Mouse (Mus musculus) bone marrow, adult 2 months (tissue): ENCODE results near the gene Erich3.

ENCODE experiments used
- CTCF ChIP-seq: fragments of 200-500 bp; IDR thresholded peaks from 2 replicates; pipeline ENCODE4 v1.5.1; 2011; ENCODE audit warnings: low read length, control low read depth; ENCODE audit not compliant: control insufficient read depth, insufficient read depth
- POLR2A ChIP-seq: fragments of 200-500 bp; IDR thresholded peaks from 2 replicates; pipeline ENCODE4 v1.6.1; 2011; ENCODE audit warnings: low read depth, mild to moderate bottlenecking, control low read depth, low read length, borderline replicate concordance; ENCODE audit not compliant: control insufficient read depth

DNA sequence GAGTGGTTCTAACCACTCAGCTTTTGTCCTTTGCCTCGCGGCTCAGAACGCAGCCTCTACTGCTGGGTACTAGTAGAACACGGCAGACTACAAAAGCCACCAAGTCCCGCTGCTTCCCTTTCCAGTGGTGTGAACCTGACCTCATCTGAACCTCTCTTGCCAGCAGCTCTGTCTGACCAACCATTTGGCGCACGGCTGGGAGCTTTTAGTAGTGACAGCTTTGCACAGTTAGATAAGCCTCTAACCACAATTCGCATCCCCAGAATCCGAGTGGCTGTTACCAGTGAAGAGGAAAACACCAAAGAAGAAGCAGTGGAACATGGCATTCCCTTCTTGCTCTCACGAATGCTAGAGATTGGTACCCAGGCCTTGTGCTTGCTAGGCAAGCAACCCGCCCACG is 8.8 kb upstream of the Erich3 start:
- TF ChIP-seq POLR2A (no peak), CTCF (no peak)
